Mouse (Mus musculus) cerebellum, adult 2 months (tissue): Measurements from ENCODE around the gene Susd3. TPM values are rescaled to one million over a fixed set of nuclear protein-coding genes. Genes with fewer than 3 reads are reported as not detected.

Experiments used
- DNase-seq, 2 experiments: peaks; one replicate each; pipeline ENCODE4 v3.0.0; 2021
- H3K27ac ChIP-seq: fragments of 200-500 bp; 2 replicates; pipeline ENCODE4 v1.5.1; 2012; ENCODE audit warnings: low read length, control low read depth, inconsistent platforms; ENCODE audit not compliant: insufficient read depth
- H3K27me3 ChIP-seq: fragments of 200-500 bp; 2 replicates; pipeline ENCODE4 v1.6.1; 2012; ENCODE audit warnings: inconsistent platforms, mild to moderate bottlenecking, low read length, moderate library complexity; ENCODE audit not compliant: control insufficient read depth, insufficient read depth
- H3K4me1 ChIP-seq: fragments of 200-500 bp; 2 replicates; pipeline ENCODE4 v1.6.1; 2011; ENCODE audit warnings: low read length; ENCODE audit not compliant: control insufficient read depth, insufficient read depth
- H3K4me3 ChIP-seq: fragments of 200-500 bp; replicated peaks from 2 replicates; pipeline ENCODE3; 2011; ENCODE audit warnings: mild to moderate bottlenecking, low read depth, low read length, control low read depth; ENCODE audit not compliant: insufficient read depth
- CTCF ChIP-seq: fragments of 200-500 bp; IDR thresholded peaks from 2 replicates; pipeline ENCODE4 v1.5.1; 2011; ENCODE audit warnings: low read depth, mild to moderate bottlenecking, control low read depth, low read length, moderate library complexity, borderline replicate concordance; ENCODE audit not compliant: insufficient read depth
- POLR2A ChIP-seq: fragments of 200-500 bp; IDR thresholded peaks from 2 replicates; pipeline ENCODE4 v1.6.1; 2011; ENCODE audit warnings: low read length, control low read depth, borderline replicate concordance; ENCODE audit not compliant: insufficient read depth
- WGBS: fragments of 180-500 bp; shearing (Covaris S2); methylation state at CpG from one replicate; pipeline ENCODE4 v1.1.7; 2018; 5-methylcytosine and 5-hydroxymethylcytosine counted together
- polyA plus RNA-seq: library from polyadenylated mRNA; depleted of rRNA; stranded (reverse); fragments of >200 nt; gene quantifications from 2 replicates; pipeline ENCODE4 v1.2.3, GENCODE M21; 2012

Gene Susd3
- polyA plus RNA-seq, 1 experiment: 1.2 TPM

- WGBS: 65% methylated on average over 4 of the region's 4 CpGs
- no peak for TF ChIP-seq POLR2A
- no peak for TF ChIP-seq CTCF
- Histone ChIP-seq H3K27ac (no peak overlapping the region), H3K27me3 (no peaks in the 10 kb centered on the region; the same call in 1 of the 2 replicates), H3K4me3 (no peak overlapping the region), H3K4me1 (no peaks in the 10 kb centered on the region)
- no peak for DNase-seq
Observed at GRCm38 (mm10) chr13:49225633-49226032, 22.9 kb downstream of the Susd3 start.

GRCm38 (mm10) chr13:49225159-49225558, 23.3 kb downstream of the Susd3 start:
- 85% methylated on average over 3 of the region's 3 CpGs for WGBS
- Histone ChIP-seq H3K27me3 (no peaks in the 10 kb centered on the region; the same call in 1 of the 2 replicates), H3K4me3 (no peak overlapping the region), H3K27ac (no peak overlapping the region), H3K4me1 (no peaks in the 10 kb centered on the region)
- no peak for DNase-seq
- TF ChIP-seq POLR2A (no peak), CTCF (no peak)

GRCm38 (mm10) chr13:49224729-49225128, 23.8 kb downstream of the Susd3 start:
- no peaks in the 10 kb centered on the region for H3K4me1 ChIP-seq
- 32% methylated on average over 6 of the region's 6 CpGs for WGBS
- H3K27ac ChIP-seq: no peak overlapping the region
- H3K27me3 ChIP-seq: no peaks in the 10 kb centered on the region; the same call in 1 of the 2 replicates
- no peak overlapping the region for H3K4me3 ChIP-seq
- no peak for DNase-seq
- TF ChIP-seq CTCF: no peak
- TF ChIP-seq POLR2A: no peak

- DNase-seq: no peak
- TF ChIP-seq CTCF (no peak), POLR2A (no peak)
- no peak overlapping the region for H3K27ac ChIP-seq
- no peaks in the 10 kb centered on the region for H3K4me1 ChIP-seq
- H3K27me3 ChIP-seq: no peaks in the 10 kb centered on the region; the same call in 1 of the 2 replicates
- whole genome bisulfite sequencing: 9% methylated on average over 10 of the region's 10 CpGs
- no peak overlapping the region for H3K4me3 ChIP-seq
Observed at GRCm38 (mm10) chr13:49224314-49224713, 24.2 kb downstream of the Susd3 start.

GRCm38 (mm10) chr13:49220912-49221311, 27.6 kb downstream of the Susd3 start:
- H3K27me3 ChIP-seq: no peaks in the 10 kb centered on the region; the same call in 1 of the 2 replicates
- DNase-seq: no peak
- TF ChIP-seq CTCF (no peak), POLR2A (no peak)
- no peak overlapping the region for H3K4me3 ChIP-seq
- no peaks in the 10 kb centered on the region for H3K4me1 ChIP-seq
- no peak overlapping the region for H3K27ac ChIP-seq
- WGBS: 28% methylated on average over 5 of the region's 5 CpGs

- Histone ChIP-seq H3K4me3 (no peak overlapping the region), H3K27ac (no peak overlapping the region), H3K27me3 (no peaks in the 10 kb centered on the region; the same call in 1 of the 2 replicates), H3K4me1 (peaks cover 6% of the 10 kb centered on the region)
- 93% methylated on average over 4 of the region's 4 CpGs for WGBS
- TF ChIP-seq CTCF: no peak
- TF ChIP-seq POLR2A: no peak
- DNase-seq: no peak
Observed at GRCm38 (mm10) chr13:49219367-49219766, 29.1 kb downstream of the Susd3 start.

- DNase-seq: no peak
- Histone ChIP-seq H3K4me1 (peaks cover 11% of the 10 kb centered on the region), H3K27me3 (no peaks in the 10 kb centered on the region; the same call in 1 of the 2 replicates), H3K4me3 (no peak overlapping the region), H3K27ac (no peak overlapping the region)
- WGBS: 66% methylated on average over 3 of the region's 3 CpGs
- TF ChIP-seq CTCF (no peak), POLR2A (no peak)
Observed at GRCm38 (mm10) chr13:49218651-49219050, 29.9 kb downstream of the Susd3 start.

- Histone ChIP-seq H3K27ac (no peak overlapping the region), H3K27me3 (no peaks in the 10 kb centered on the region; the same call in 1 of the 2 replicates), H3K4me3 (no peak overlapping the region), H3K4me1 (peaks cover 23% of the 10 kb centered on the region)
- TF ChIP-seq CTCF: no peak
- TF ChIP-seq POLR2A: no peak
- WGBS: 74% methylated on average over 9 of the region's 9 CpGs
- DNase-seq: no peak
Observed at GRCm38 (mm10) chr13:49216808-49217561, 31.5 kb downstream of the Susd3 start.
